Mouse (Mus musculus) gastrocnemius, postnatal 36 days (tissue): ENCODE results near the gene Wnt7a. TPM values are rescaled to one million over a fixed set of nuclear protein-coding genes. Genes with fewer than 3 reads are reported as not detected.

ENCODE experiments used
- DNase-seq, 2 experiments: peaks; one replicate each; pipeline ENCODE4 v3.0.0; 2022
- intact Hi-C: fragments of 180-260 bp; cut with DNase I; formaldehyde crosslinking; loops from one replicate; pipeline ENCODE4 v1.15.1; 2025
- total RNA-seq, 2 experiments: library from RNA; stranded (reverse); gene quantifications; 2 replicates each; pipeline ENCODE4 v1.2.3; 2021

Gene Wnt7a
- total RNA-seq, 2 experiments from 2014 or later = not detected

DNA sequence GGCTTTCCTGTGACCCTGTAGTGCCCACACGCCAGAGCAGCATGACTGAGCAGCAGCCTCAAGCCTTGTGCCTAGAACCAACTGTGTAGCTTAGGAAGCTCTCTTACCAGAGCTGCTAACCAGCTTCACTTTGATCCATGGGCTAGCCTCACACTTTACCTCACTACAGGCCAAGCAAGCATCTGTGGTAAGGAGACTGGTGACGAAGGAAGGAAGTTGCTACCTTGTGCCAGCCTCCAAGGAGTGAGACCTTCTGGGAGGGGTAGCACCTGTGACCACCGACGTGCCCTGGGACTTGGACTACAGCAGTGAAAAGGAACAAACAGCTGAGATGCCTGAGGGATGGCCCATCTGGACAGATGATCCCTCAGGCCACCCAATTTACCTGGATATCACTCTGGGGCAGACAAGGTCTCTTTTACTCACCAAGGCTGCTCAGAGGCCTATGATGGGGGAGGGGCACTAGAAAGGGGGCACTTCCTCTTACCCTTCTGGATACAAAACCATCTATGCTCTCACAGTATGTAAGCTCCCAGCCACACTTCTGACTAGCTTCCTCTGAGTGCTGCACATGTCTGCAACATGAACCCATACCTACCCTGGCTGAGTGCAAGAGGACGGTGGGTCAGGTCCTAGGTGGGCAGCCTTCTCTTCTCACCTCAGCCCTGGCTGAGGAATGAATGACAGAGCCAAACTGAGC lies 18.5 kb downstream of the Wnt7a start:
- intact Hi-C loops = no loop called here
- DNase-seq = no peak

DNA sequence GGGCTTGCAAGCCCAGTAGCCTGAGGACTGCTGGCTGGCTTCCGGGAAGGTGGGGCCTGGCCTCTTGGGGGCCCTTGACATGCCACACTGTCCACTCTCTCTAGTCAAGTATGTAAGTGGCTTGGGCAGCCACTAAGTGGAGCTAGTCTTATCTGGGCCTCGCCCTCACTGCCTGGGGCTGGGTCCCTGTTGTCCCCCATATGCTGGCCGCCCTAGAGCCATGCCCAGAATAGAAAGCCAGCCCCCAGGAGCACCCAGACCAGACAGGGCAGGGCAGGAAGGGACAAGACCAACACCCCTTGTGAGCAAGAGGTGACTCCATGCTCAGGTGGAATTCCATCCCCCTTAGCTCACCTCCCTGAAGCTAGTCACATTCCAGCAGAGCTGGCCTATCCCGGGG lies 22.0 kb downstream of the Wnt7a start:
- intact Hi-C loops = no loop called here
- DNase-seq = no peak

GRCm38 (mm10) chr6:91384415-91384814 lies 26.7 kb downstream of the Wnt7a start:
- DNase-seq = no peak
- intact Hi-C loops = no loop called here

GRCm38 (mm10) chr6:91383871-91384270 lies 27.3 kb downstream of the Wnt7a start:
- no peak for DNase-seq
- intact Hi-C loops = no loop called here

GRCm38 (mm10) chr6:91383303-91383702 lies 27.9 kb downstream of the Wnt7a start:
- DNase-seq = no peak
- intact Hi-C loops = no loop called here

DNA sequence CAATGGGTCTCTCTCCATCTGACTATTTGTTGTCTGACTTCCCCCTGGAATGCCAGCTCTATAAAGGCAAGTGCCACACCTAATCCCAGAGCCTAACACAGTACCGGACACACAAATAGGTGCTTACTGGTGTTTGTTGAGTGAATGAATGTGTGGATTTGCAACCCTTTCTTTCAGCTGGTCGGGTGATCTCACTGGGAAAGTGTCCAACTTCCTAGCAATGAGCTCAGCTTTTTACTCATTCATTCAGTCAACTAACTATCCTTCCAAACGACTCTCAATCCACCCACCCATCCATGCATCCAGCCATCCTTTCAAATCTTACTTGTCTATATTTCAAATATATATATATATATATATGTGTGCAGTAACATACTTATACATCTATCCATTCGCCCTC lies 31.3 kb downstream of the Wnt7a start:
- no peak for DNase-seq
- intact Hi-C loops = no loop called here

GRCm38 (mm10) chr6:91379266-91379665 lies 31.9 kb downstream of the Wnt7a start:
- intact Hi-C loops = no loop called here
- DNase-seq = no peak

- DNase-seq = no peak
- intact Hi-C loops = no loop called here
Observed at GRCm38 (mm10) chr6:91372977-91373376, 38.2 kb downstream of the Wnt7a start.

DNA sequence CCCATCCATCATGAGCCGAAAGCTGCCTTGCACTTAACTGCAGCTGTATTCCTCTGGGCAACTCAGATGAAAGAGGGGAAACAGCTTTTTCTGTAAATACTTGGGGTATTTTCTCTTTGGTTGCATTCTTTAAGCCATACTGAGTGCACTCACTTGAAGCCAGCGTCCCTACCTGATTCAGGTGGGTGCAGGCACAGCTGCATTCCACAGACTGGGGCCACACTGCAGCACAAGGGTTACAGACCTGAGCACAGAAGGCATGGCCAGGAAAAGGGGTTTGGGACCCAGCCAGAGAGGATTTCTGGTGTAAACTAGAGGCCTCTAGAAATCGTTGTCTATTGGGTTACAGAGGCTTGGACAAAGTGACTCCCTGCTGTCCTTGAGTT lies 38.6 kb downstream of the Wnt7a start:
- intact Hi-C loops = no loop called here
- no peak for DNase-seq

GRCm38 (mm10) chr6:91371912-91372585 lies 39.1 kb downstream of the Wnt7a start:
- intact Hi-C loops = no loop called here
- no peak for DNase-seq

DNA sequence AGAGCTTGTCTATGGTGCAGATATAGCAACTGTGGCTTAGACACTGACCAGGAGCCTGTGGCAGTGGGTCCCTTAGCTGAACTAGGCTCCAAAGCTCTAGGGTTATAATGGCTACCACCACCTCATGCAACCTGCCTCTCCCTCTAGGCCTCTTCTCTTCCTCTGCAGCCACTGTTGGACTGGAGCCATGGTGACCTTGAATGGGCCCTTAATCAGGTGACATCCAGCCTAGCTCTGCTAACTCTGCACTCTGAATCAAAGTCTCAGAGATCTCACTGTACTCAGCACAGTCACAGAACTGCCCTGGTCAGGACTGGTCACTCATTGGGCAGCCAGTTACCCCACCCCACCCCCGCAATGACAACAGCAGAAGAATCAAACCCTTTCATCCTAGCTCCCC lies 44.4 kb downstream of the Wnt7a start:
- intact Hi-C loops = no loop called here

DNA sequence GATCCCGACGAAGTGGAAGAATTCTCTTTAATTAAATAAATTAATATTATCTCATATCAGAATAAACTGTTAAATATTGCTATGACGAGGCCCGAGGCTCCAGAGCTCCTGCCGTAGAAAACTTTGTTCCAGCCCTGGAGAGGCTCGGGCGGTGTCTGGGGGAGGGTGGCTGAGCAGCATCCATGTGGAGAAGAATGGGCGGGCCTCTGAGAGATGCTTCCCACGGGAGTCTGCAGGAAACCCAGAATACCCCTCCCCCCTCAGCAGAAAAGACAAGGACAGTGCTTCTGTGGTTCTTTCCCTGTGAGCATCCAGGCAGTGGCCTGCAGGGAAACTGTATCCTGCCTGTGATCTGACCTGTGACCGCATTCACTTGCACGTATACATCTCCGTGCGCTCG lies 45.7 kb downstream of the Wnt7a start:
- DNase-seq = no peak
- intact Hi-C loops = no loop called here

More for the DNA sequence above, 44.4 kb downstream of the Wnt7a start:
- DNase-seq = no peak

DNA sequence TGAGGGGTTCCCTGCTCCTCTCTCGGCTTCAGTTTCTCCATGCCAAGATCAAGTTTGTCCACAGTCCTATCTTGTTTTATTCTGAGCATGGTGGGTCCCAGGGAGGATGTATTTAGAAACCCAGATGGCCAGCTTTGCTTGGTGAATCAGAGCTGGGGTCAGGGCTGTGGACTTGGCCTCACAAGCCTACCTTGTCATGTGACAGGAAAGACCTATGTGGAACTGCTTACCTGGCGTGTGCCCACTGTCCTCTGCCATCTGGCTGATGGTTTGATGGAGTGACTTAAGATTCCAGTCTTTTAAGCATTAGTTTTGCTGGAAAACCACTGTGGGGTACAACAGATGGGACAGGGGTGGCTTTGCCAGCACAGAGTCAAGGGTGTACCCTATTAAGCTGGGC lies 48.4 kb downstream of the Wnt7a start:
- no peak for DNase-seq
- intact Hi-C loops = no loop called here

- no peak for DNase-seq
- intact Hi-C loops = no loop called here
Observed at GRCm38 (mm10) chr6:91360998-91361397, 50.2 kb downstream of the Wnt7a start.

- DNase-seq = no peak
Observed at GRCm38 (mm10) chr6:91360371-91360690, 50.8 kb downstream of the Wnt7a start.

DNA sequence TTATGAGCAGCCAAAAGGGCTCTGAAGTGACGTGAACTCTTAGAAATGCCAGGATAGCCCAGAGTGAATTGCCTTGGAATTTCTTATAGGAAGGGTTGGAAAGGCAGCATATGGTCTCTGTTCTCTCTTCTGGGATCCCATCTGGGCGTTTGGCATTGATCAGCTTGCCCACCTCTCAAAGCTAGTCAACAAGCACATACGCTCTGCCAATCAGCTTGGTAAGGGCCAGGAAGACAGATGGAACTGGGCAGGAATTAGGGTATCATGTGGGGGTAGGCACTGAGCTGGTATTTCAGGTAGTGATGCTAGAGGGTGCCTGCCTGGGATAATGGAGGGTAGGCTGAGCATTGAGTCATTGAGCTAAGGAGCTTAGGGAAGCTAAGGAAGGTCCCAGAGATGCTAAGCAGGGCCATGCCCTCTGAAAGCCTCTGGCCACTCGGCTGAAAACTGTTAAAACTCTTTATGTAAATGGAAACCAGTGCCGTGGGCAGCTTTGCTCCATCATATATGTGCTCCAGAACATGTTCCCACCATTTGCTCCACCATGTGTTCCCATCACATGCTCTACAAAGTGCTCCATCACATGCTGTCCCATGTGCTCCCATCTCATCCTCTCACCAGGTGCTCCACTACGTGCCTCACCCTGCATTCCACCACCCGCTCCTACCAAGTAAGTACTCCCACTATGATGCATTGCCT lies 51.3 kb downstream of the Wnt7a start:
- intact Hi-C loops = no loop called here
- no peak for DNase-seq

More at GRCm38 (mm10) chr6:91360371-91360690, 50.8 kb downstream of the Wnt7a start:
- intact Hi-C loops = no loop called here

GRCm38 (mm10) chr6:91358866-91359656 lies 52.1 kb downstream of the Wnt7a start:
- intact Hi-C loops = no loop called here
- no peak for DNase-seq

- no peak for DNase-seq
- intact Hi-C loops = no loop called here
Observed at GRCm38 (mm10) chr6:91358394-91358793, 52.8 kb downstream of the Wnt7a start.

- intact Hi-C loops = no loop called here
- no peak for DNase-seq
Observed at GRCm38 (mm10) chr6:91357238-91357876, 53.8 kb downstream of the Wnt7a start.

- no peak for DNase-seq
- intact Hi-C loops = no loop called here
Observed at GRCm38 (mm10) chr6:91349620-91350019, 61.5 kb downstream of the Wnt7a start.

DNA sequence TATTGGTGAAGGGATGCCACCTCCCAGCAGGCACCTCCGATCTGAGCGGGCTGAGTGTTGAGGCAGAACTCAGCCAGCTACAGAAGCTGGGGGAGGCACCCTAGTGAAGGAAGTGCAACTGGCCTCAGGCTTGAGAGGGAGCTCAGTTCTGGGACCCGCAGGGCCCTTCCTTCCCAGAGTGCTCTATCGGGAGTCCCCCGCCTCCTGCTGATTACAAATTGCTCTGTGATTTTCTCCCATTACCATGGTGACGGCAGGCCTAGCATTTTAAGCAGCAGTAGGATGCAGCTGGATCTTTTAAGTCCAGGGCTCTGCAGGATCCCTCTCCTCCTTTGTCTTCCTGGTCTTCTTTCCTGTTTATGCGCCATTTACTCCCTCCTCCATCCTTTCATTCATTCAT lies 63.4 kb downstream of the Wnt7a start:
- DNase-seq = no peak
- intact Hi-C loops = no loop called here
